Mouse (Mus musculus) ES-E14 (cell line): ENCODE measurements around the gene Tpsg1.

Experiments
- MAFK ChIP-seq: IDR thresholded peaks from 2 replicates; pipeline ENCODE4 v1.6.1; 2014; ENCODE audit warnings: mild to moderate bottlenecking, low read depth, low read length, inconsistent platforms; ENCODE audit not compliant: insufficient read depth
- ZC3H11A ChIP-seq: IDR thresholded peaks from 2 replicates; pipeline ENCODE4 v1.6.1; 2012; ENCODE audit warnings: low read depth, mild to moderate bottlenecking, inconsistent platforms, low read length, borderline replicate concordance

GRCm38 (mm10) chr17:25406011-25406441 is 37.0 kb downstream of the Tpsg1 start:
- TF ChIP-seq ZC3H11A (no peak), MAFK (no peak)
